Mouse (Mus musculus) gastrocnemius, postnatal 25 days (tissue): ENCODE results near the gene Tmub1. TPM values are rescaled to one million over a fixed set of nuclear protein-coding genes. Genes with fewer than 3 reads are reported as not detected.

Experiments used
- DNase-seq: peaks from one replicate; pipeline ENCODE4 v3.0.0; 2022
- total RNA-seq, 2 experiments: library from RNA; stranded (reverse); gene quantifications; 1 replicate in 1 of 2; 2 replicates in 1 of 2; pipeline ENCODE4 v1.2.3; 2021

Tmub1 gene
- total RNA-seq, 2 experiments from 2014 or later: 17.2 to 18.9 TPM

GRCm38 (mm10) chr5:24453985-24454303 is 6.3 kb upstream of the Tmub1 start:
- no peak for DNase-seq

GRCm38 (mm10) chr5:24453283-24453984 is 5.8 kb upstream of the Tmub1 start:
- no peak for DNase-seq

- DNase-seq: peak; percentile 38
Observed at GRCm38 (mm10) chr5:24452691-24453233, 5.1 kb upstream of the Tmub1 start.

- DNase-seq: no peak
Observed at GRCm38 (mm10) chr5:24452030-24452690, 4.5 kb upstream of the Tmub1 start, which contains the start of gene Agap3. Gene Agap3, plus strand, starts transcription at chr5:24452177.

GRCm38 (mm10) chr5:24451264-24452029 is 3.8 kb upstream of the Tmub1 start:
- peak; percentile 91 for DNase-seq

GRCm38 (mm10) chr5:24446630-24447029 is 1.0 kb downstream of the Tmub1 start:
- no peak for DNase-seq

GRCm38 (mm10) chr5:24445428-24446080 is 2.1 kb downstream of the Tmub1 start:
- no peak for DNase-seq

GRCm38 (mm10) chr5:24444746-24445427 is 2.8 kb downstream of the Tmub1 start, which contains the start of gene Fastk:
Gene Fastk, minus strand, starts transcription at chr5:24445287.
- peak; percentile 94 for DNase-seq

- no peak for DNase-seq
Observed at GRCm38 (mm10) chr5:24443927-24444326, 3.7 kb downstream of the Tmub1 start.

- DNase-seq: no peak
Observed at GRCm38 (mm10) chr5:24443204-24443603, 4.5 kb downstream of the Tmub1 start.

- DNase-seq: no peak
Observed at GRCm38 (mm10) chr5:24442029-24442428, 5.6 kb downstream of the Tmub1 start.

- DNase-seq: no peak
Observed at GRCm38 (mm10) chr5:24441187-24441586, 6.5 kb downstream of the Tmub1 start.

- no peak for DNase-seq
Observed at GRCm38 (mm10) chr5:24433993-24434392, 13.7 kb downstream of the Tmub1 start.

GRCm38 (mm10) chr5:24428596-24428995 is 19.1 kb downstream of the Tmub1 start:
- no peak for DNase-seq

GRCm38 (mm10) chr5:24427981-24428402 is 19.7 kb downstream of the Tmub1 start:
- DNase-seq: no peak

- no peak for DNase-seq
Observed at GRCm38 (mm10) chr5:24427285-24427633, 20.4 kb downstream of the Tmub1 start.

- no peak for DNase-seq
Observed at GRCm38 (mm10) chr5:24426556-24427284, 20.9 kb downstream of the Tmub1 start.

- no peak for DNase-seq
Observed at GRCm38 (mm10) chr5:24426037-24426432, 21.6 kb downstream of the Tmub1 start.

GRCm38 (mm10) chr5:24425421-24426036 is 22.1 kb downstream of the Tmub1 start:
- no peak for DNase-seq

GRCm38 (mm10) chr5:24424861-24425411 is 22.7 kb downstream of the Tmub1 start:
- DNase-seq: peak; percentile 91
